Mouse (Mus musculus) leukemia stem cell, adult 10-12 weeks (primary cell): ENCODE measurements around the gene Vmn1r227. TPM values are rescaled to one million over a fixed set of nuclear protein-coding genes. Genes with fewer than 3 reads are reported as not detected.

ENCODE experiments used
- polyA plus RNA-seq: library from polyadenylated mRNA; stranded (reverse); fragments of >175 nt; gene quantifications from 2 replicates; pipeline ENCODE4 v1.2.3, GENCODE M21; 2012; ENCODE audit warnings: low replicate concordance

Gene Vmn1r227
- not detected in 2 replicates for polyA plus RNA-seq

GRCm38 (mm10) chr17:20729543-20729942 lies at the start of gene Vmn1r227:
TSS of gene Vmn1r227 (plus strand) at chr17:20729843.

GRCm38 (mm10) chr17:20682543-20682942 lies 47.1 kb upstream of the Vmn1r227 start, which contains the start of gene Vmn1r226:
TSS of gene Vmn1r226 (plus strand) at chr17:20682843.

DNA sequence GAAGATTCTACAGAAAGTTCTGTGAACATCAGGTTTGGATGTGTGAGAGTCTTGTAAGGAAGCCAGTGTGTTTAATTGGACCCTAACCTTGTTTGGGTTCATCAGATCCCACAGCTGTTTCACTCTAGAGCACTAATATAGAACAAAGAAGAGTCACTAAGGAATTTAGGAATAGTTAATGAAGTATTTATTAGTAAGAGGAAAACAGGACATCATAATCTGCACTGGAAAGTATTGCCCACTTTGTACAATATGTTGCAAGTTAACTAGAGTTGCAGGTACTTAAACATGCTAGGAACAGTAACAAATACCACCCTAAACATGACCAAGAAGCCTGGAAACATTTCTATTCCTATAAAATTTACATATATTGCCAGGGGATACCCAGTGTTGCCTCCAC lies 56.4 kb downstream of the Vmn1r227 start, which contains the start of gene Vmn1r228:
Gene Vmn1r228, minus strand, starts transcription at position 101 of the 400 bp plus-strand sequence.

Other genes with a start within 250 kb of the Vmn1r227 start
- gene Vmn2r108, start 248.5 kb upstream of the Vmn1r227 start, polyA plus RNA-seq, result not detected in 2 replicates
- gene Vmn1r225, start 231.7 kb upstream of the Vmn1r227 start, polyA plus RNA-seq, result not detected in 2 replicates
- not detected in 2 replicates for gene Vmn2r109, start 165.1 kb upstream of the Vmn1r227 start, polyA plus RNA-seq
- gene Vmn2r110, start 133.4 kb upstream of the Vmn1r227 start, polyA plus RNA-seq, result not detected in 2 replicates
- not detected in 2 replicates for gene Fpr-rs3, start 105.0 kb upstream of the Vmn1r227 start, polyA plus RNA-seq
- gene Vmn1r226, start 47.0 kb upstream of the Vmn1r227 start, polyA plus RNA-seq, result not detected in 2 replicates
- gene Vmn1r228, start 56.3 kb downstream of the Vmn1r227 start, polyA plus RNA-seq, result not detected in 2 replicates
- not detected in 2 replicates for gene Vmn1r229, start 81.7 kb downstream of the Vmn1r227 start, polyA plus RNA-seq
- gene Vmn1r230, start 110.6 kb downstream of the Vmn1r227 start, polyA plus RNA-seq, result not detected in 2 replicates
- gene Vmn1r231, start 175.2 kb downstream of the Vmn1r227 start, polyA plus RNA-seq, result not detected in 2 replicates
- not detected in 2 replicates for gene Vmn1r232, start 189.9 kb downstream of the Vmn1r227 start, polyA plus RNA-seq
- gene Ppp2r1a, start 215.5 kb downstream of the Vmn1r227 start, polyA plus RNA-seq, result 31.3 and 241 TPM in 2 replicates